Mouse (Mus musculus) liver, embryonic 14.5 days (tissue): ENCODE results near the gene Olfr155.
A peak's percentile ranks its signal among the peaks of the same experiment; 100 is the strongest.

ENCODE experiments used
- CTCF ChIP-seq: IDR thresholded peaks from 2 replicates; pipeline ENCODE4 v1.5.1; 2016; ENCODE audit warnings: antibody characterized with exemption, low read depth, control low read depth
- EP300 ChIP-seq: IDR thresholded peaks from 2 replicates; pipeline ENCODE4 v1.6.1; 2016; ENCODE audit warnings: antibody characterized with exemption, low read depth

DNA sequence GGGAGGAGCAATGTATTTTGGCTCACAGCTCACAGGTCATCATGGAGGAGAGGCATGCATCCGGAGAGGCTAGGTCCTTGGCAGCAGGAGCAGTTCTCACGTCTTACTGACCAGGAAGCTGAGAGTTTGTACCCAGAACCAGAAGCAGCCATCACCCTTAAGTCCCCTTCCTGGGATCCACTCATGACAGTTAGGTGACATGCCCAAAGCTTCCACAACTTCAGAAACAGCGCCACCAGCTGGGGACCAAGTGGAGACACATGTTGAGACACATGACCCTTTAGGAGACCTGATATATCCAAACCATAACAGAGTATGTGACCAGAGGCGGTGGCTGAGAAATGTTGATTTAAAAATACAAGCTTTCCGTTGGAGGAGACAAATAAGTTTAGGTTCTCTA lies 19.3 kb upstream of the Olfr155 start:
- TF ChIP-seq CTCF (peak; percentile 16; the same call in 1 of the 2 replicates), EP300 (no peak)
